In the genomic region with DNA sequence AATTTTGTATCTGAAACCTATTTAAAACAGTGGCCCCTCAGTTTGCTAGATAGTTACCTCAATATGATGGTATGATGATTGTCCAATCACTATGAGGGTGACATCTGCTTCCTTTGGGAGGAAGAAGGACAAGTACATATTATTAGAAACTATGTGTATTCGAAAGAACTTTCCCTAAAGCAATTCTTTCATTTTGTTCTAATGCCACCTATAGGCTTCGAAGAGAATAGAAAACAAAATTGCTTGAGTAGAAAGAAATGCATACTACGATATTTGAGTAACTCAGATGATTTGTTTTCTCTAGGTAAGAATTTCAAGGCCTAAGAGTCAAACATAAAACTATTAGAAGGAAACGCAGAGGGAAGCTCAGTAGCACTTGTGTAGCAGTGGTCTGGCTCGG, we compare ENCODE assay signal across 18 mouse cellular contexts. TPM values are rescaled to one million over a fixed set of nuclear protein-coding genes. Genes with fewer than 3 reads are reported as not detected.
DNase-seq lines count a peak whose midpoint lies in the region; ATAC-seq and TF ChIP-seq lines count a peak whose summit lies in the region.
"Had no signal": no experiment of that assay in that cellular context is flagged by ENCODE, and none has a peak within 500 bp of the region (broad histone marks: within the 10 kb centered on the region; RNA-seq: fewer than 3 reads in every experiment).

No protein-coding gene starts in this region.

- H3K36me3 ChIP-seq in heart, postnatal 0 days (replicated peaks; ENCODE audit: control insufficient read depth, insufficient read depth, low read length) = peaks cover 32% of the 10 kb centered on the region
- H3K36me3 ChIP-seq in megakaryocyte, embryonic 14.5 days (replicated peaks; ENCODE audit: low read length) = peaks cover 33% of the 10 kb centered on the region
- peaks cover 27% of the 10 kb centered on the region for H3K36me3 ChIP-seq in liver, postnatal 0 days (replicated peaks; ENCODE audit: insufficient read depth, low read length)

- H3K4me3 ChIP-seq in heart, postnatal 0 days (ENCODE audit: low read depth, low read length) = no peak overlapping the region
- peak overlapping the region; percentile 84 for H3K4me3 ChIP-seq in megakaryocyte, embryonic 14.5 days (replicated peaks)
- no peak overlapping the region for H3K4me3 ChIP-seq in liver, postnatal 0 days (ENCODE audit: low read depth, low read length)
- H3K4me3 ChIP-seq: embryonic facial prominence, embryonic 13.5 days; forebrain, embryonic 13.5 days; lung, embryonic 15.5 days; neural tube, embryonic 12.5 days had no signal

- DNase-seq in heart, postnatal 0 days (ENCODE audit: low spot score) = peak; percentile 46
- no peak for DNase-seq in heart, adult 18-20 months
- peak; percentile 39 for DNase-seq in Muller cell, postnatal 12 days (ENCODE audit: inconsistent ontology term)
- DNase-seq in liver, postnatal 0 days = no peak
- DNase-seq in layer of hippocampus, postnatal 25 days (ENCODE audit: extremely low spot score in 1 of 2, low spot score in 1 of 2) = no peak
- no peak for DNase-seq in thymus, postnatal 4 days
- DNase-seq: cerebellum, postnatal 10 days; gastrocnemius, postnatal 25 days; kidney, adult 18-20 months; retina, postnatal 1 day; spleen, adult 18-20 months had no signal

- no peak for ATAC-seq in heart, postnatal 0 days (ENCODE audit: insufficient read depth, low read depth)
- ATAC-seq in megakaryocyte, adult 5-6 weeks (ENCODE audit: poor library complexity, severe bottlenecking) = no peak
- no peak for ATAC-seq in liver, postnatal 0 days
- ATAC-seq: forebrain, embryonic 13.5 days had no signal

- no peaks in the 10 kb centered on the region for H3K9me3 ChIP-seq in heart, postnatal 0 days (replicated peaks; ENCODE audit: control insufficient read depth, low read length)
- H3K9me3 ChIP-seq in megakaryocyte, embryonic 14.5 days = no peaks in the 10 kb centered on the region
- no peaks in the 10 kb centered on the region for H3K9me3 ChIP-seq in liver, postnatal 0 days (ENCODE audit: low read length)
- H3K9me3 ChIP-seq: embryonic facial prominence, embryonic 13.5 days; forebrain, embryonic 13.5 days; lung, embryonic 15.5 days; neural tube, embryonic 12.5 days had no signal

- H3K27ac ChIP-seq in heart, postnatal 0 days (ENCODE audit: low read depth) = no peak overlapping the region; the same call in 1 of the 2 replicates
- no peak overlapping the region for H3K27ac ChIP-seq in liver, postnatal 0 days (ENCODE audit: low read depth)
- H3K27ac ChIP-seq: embryonic facial prominence, embryonic 13.5 days; forebrain, embryonic 13.5 days; lung, embryonic 15.5 days; neural tube, embryonic 12.5 days had no signal

- H3K4me2 ChIP-seq in heart, postnatal 0 days (ENCODE audit: low read depth, low read length) = no peak overlapping the region
- peak overlapping the region; percentile 74; the same call in 1 of the 2 replicates for H3K4me2 ChIP-seq in liver, postnatal 0 days (ENCODE audit: low read depth, low read length)
- H3K4me2 ChIP-seq: embryonic facial prominence, embryonic 13.5 days; forebrain, embryonic 13.5 days; lung, embryonic 15.5 days; midbrain, embryonic 11.5 days; neural tube, embryonic 12.5 days had no signal

- no peak overlapping the region for H3K9ac ChIP-seq in heart, postnatal 0 days (replicated peaks; ENCODE audit: low read depth, low read length)
- no peak overlapping the region for H3K9ac ChIP-seq in liver, postnatal 0 days (replicated peaks)
- H3K9ac ChIP-seq: embryonic facial prominence, embryonic 13.5 days; forebrain, embryonic 13.5 days; lung, embryonic 15.5 days; neural tube, embryonic 12.5 days had no signal

- H3K27me3 ChIP-seq in heart, postnatal 0 days (ENCODE audit: control insufficient read depth, insufficient read depth, low read length) = no peaks in the 10 kb centered on the region
- no peaks in the 10 kb centered on the region for H3K27me3 ChIP-seq in megakaryocyte, embryonic 14.5 days (replicated peaks)
- no peaks in the 10 kb centered on the region for H3K27me3 ChIP-seq in liver, postnatal 0 days (ENCODE audit: insufficient read depth, low read length)
- H3K27me3 ChIP-seq: embryonic facial prominence, embryonic 13.5 days; forebrain, embryonic 13.5 days; lung, embryonic 15.5 days; neural tube, embryonic 12.5 days had no signal

- peak; percentile 35; the same call in 1 of the 2 replicates for TF ChIP-seq CTCF in heart, postnatal 0 days (IDR thresholded peaks at IDR 0.05; ENCODE audit: low read depth)
- TF ChIP-seq CTCF in liver, postnatal 0 days (IDR thresholded peaks at IDR 0.05; ENCODE audit: low read depth) = peak; percentile 30; the same call in 1 of the 2 replicates

- 38% methylated on average over 5 of the region's 5 CpGs for WGBS in heart, postnatal 0 days
- 23% methylated on average over 5 of the region's 5 CpGs for WGBS in liver, postnatal 0 days (ENCODE audit: insufficient replicate concordance)

- peaks cover 21% of the 10 kb centered on the region for H3K4me1 ChIP-seq in heart, postnatal 0 days (ENCODE audit: control insufficient read depth, insufficient read depth)
- peaks cover 43% of the 10 kb centered on the region for H3K4me1 ChIP-seq in megakaryocyte, embryonic 14.5 days
- peaks cover 19% of the 10 kb centered on the region for H3K4me1 ChIP-seq in liver, postnatal 0 days (ENCODE audit: insufficient read depth)
- H3K4me1 ChIP-seq: neural tube, embryonic 12.5 days had no signal

- TF ChIP-seq EP300 in heart, postnatal 0 days (IDR thresholded peaks at IDR 0.05; ENCODE audit: low read depth) = no peak
- TF ChIP-seq EP300 in liver, postnatal 0 days (IDR thresholded peaks at IDR 0.05; ENCODE audit: low read depth) = no peak

RNA-seq across cellular contexts. Expression of a gene that starts 3.5 kb away (rescaled TPM):
- 68.1 and 76.6 TPM in 2 replicates for total RNA-seq in heart, postnatal 0 days (2014; rRNA removed; ENCODE audit: low replicate concordance)
- 67.0 and 71.4 TPM in 2 replicates for polyA plus RNA-seq in heart, postnatal 0 days (2015; fragmentation: Nextera tagmentation; extraction: Ambion mirVana)
- total RNA-seq in heart, adult 18-20 months (2021) = 10 to 100 TPM; 57.7 to 58.6 TPM
- 0.85 and 1.3 TPM in 2 replicates for polyA plus RNA-seq in megakaryocyte, embryonic 14.5 days (2012; ENCODE audit: insufficient read depth, low replicate concordance)
- 38.0 and 44.8 TPM in 2 replicates for total RNA-seq in megakaryocyte, adult 5-6 weeks (2015)
- 63.4 and 67.7 TPM in 2 replicates for total RNA-seq in megakaryocyte, adult 5-6 weeks (2017)
- 37.8 and 39.3 TPM in 2 replicates for polyA plus RNA-seq in liver, postnatal 0 days (2015; fragmentation: Nextera tagmentation; extraction: Ambion mirVana)
- total RNA-seq in layer of hippocampus, postnatal 25 days (2021) = 10 to 100 TPM; 13.1 to 14.4 TPM

RNA-seq across cellular contexts. Expression of a gene that starts 33.9 kb away (rescaled TPM):
- total RNA-seq in heart, postnatal 0 days (2014; rRNA removed; ENCODE audit: low replicate concordance) = 5.6 and 12.3 TPM in 2 replicates
- polyA plus RNA-seq in heart, postnatal 0 days (2015; fragmentation: Nextera tagmentation; extraction: Ambion mirVana) = 7.6 and 11.6 TPM in 2 replicates
- 10 to 100 TPM in 1 of 2 experiments, 1 to 10 TPM in 1; 8.6 to 10.9 TPM for total RNA-seq in heart, adult 18-20 months (2021)
- 0.13 TPM in 1 of 2 replicates, not detected in the other for polyA plus RNA-seq in megakaryocyte, embryonic 14.5 days (2012; ENCODE audit: insufficient read depth, low replicate concordance)
- 5.0 and 5.1 TPM in 2 replicates for total RNA-seq in megakaryocyte, adult 5-6 weeks (2015)
- 3.7 and 5.1 TPM in 2 replicates for total RNA-seq in megakaryocyte, adult 5-6 weeks (2017)
- 4.5 and 5.3 TPM in 2 replicates for polyA plus RNA-seq in liver, postnatal 0 days (2015; fragmentation: Nextera tagmentation; extraction: Ambion mirVana)
- total RNA-seq in layer of hippocampus, postnatal 25 days (2021) = 1 to 10 TPM; 6.9 to 7.2 TPM

Comparison
In these comparisons a context has a peak if more than half of its experiments do, and no peak if none do; other contexts are left out.
1. DNase-seq: peak in heart, postnatal 0 days (single experiment) and Muller cell, postnatal 12 days (single experiment); none in heart, adult 18-20 months (0 of 2), liver, postnatal 0 days (single experiment), layer of hippocampus, postnatal 25 days (0 of 2) and thymus, postnatal 4 days (single experiment).